In genomic region chr15:85350144-85350543, GRCm38 (mm10) we compare ENCODE assay signal across 27 mouse cellular contexts. TPM values are rescaled to one million over a fixed set of nuclear protein-coding genes. Genes with fewer than 3 reads are reported as not detected.
DNase-seq lines count a peak whose midpoint lies in the region; ATAC-seq lines count a peak whose summit lies in the region.
"Had no signal": no experiment of that assay in that cellular context is flagged by ENCODE, and none has a peak within 500 bp of the region (broad histone marks: within the 10 kb centered on the region; RNA-seq: fewer than 3 reads in every experiment).

No protein-coding gene starts in this region.

- intact Hi-C loops in heart, postnatal 25 days (cut with DNase I) = no loop called here

- H3K27ac ChIP-seq in liver, embryonic 13.5 days = peak overlapping the region; percentile 43
- no peak overlapping the region for H3K27ac ChIP-seq in liver, embryonic 16.5 days (ENCODE audit: low read length)
- no peak overlapping the region for H3K27ac ChIP-seq in midbrain, embryonic 15.5 days
- H3K27ac ChIP-seq: embryonic facial prominence, embryonic 10.5 days; embryonic facial prominence, embryonic 13.5 days; forebrain, embryonic 12.5 days; forebrain, embryonic 15.5 days; heart, adult 2 months; heart, embryonic 10.5 days; heart, embryonic 13.5 days; hindbrain, embryonic 12.5 days; hindbrain, embryonic 15.5 days had no signal

- H3K4me1 ChIP-seq in liver, embryonic 13.5 days (replicated peaks) = peaks cover 41% of the 10 kb centered on the region
- peaks cover 4% of the 10 kb centered on the region for H3K4me1 ChIP-seq in liver, embryonic 16.5 days (ENCODE audit: control insufficient read depth, low read depth, low read length)
- H3K4me1 ChIP-seq in midbrain, embryonic 15.5 days = no peaks in the 10 kb centered on the region
- H3K4me1 ChIP-seq: embryonic facial prominence, embryonic 10.5 days; embryonic facial prominence, embryonic 13.5 days; forebrain, embryonic 15.5 days had no signal

- H3K9me3 ChIP-seq in liver, embryonic 13.5 days (replicated peaks) = no peaks in the 10 kb centered on the region
- no peaks in the 10 kb centered on the region for H3K9me3 ChIP-seq in liver, embryonic 16.5 days (replicated peaks; ENCODE audit: control insufficient read depth, low read length)
- H3K9me3 ChIP-seq in midbrain, embryonic 15.5 days = no peaks in the 10 kb centered on the region
- H3K9me3 ChIP-seq: embryonic facial prominence, embryonic 10.5 days; embryonic facial prominence, embryonic 13.5 days; forebrain, embryonic 12.5 days; forebrain, embryonic 15.5 days; heart, embryonic 10.5 days; heart, embryonic 13.5 days; hindbrain, embryonic 12.5 days; hindbrain, embryonic 15.5 days had no signal

- ATAC-seq in liver, embryonic 13.5 days (ENCODE audit: low read depth) = peak; percentile 90
- 0 out of 2 replicates have a peak, but pooled peaks have one; percentile 39 for ATAC-seq in liver, embryonic 16.5 days (ENCODE audit: low read depth)
- ATAC-seq in midbrain, embryonic 15.5 days (replicated peaks) = no peak
- ATAC-seq: forebrain, embryonic 15.5 days; Patski had no signal

- H3K36me3 ChIP-seq in liver, embryonic 13.5 days = no peaks in the 10 kb centered on the region
- no peaks in the 10 kb centered on the region for H3K36me3 ChIP-seq in liver, embryonic 16.5 days (ENCODE audit: control insufficient read depth, insufficient read depth)
- H3K36me3 ChIP-seq in midbrain, embryonic 15.5 days (replicated peaks) = no peaks in the 10 kb centered on the region
- H3K36me3 ChIP-seq: forebrain, embryonic 15.5 days; hindbrain, embryonic 15.5 days had no signal

- H3K4me3 ChIP-seq in liver, embryonic 13.5 days (replicated peaks) = no peak overlapping the region
- H3K4me3 ChIP-seq in liver, embryonic 16.5 days (ENCODE audit: low read depth, low read length) = no peak overlapping the region
- no peak overlapping the region for H3K4me3 ChIP-seq in midbrain, embryonic 15.5 days
- H3K4me3 ChIP-seq: embryonic facial prominence, embryonic 10.5 days; embryonic facial prominence, embryonic 13.5 days; erythroblast, embryonic 14.5 days; forebrain, embryonic 12.5 days; forebrain, embryonic 15.5 days; heart, adult 2 months; heart, embryonic 10.5 days; heart, embryonic 13.5 days; hindbrain, embryonic 12.5 days; hindbrain, embryonic 15.5 days had no signal

- WGBS in liver, embryonic 13.5 days (ENCODE audit: insufficient replicate concordance) = 23% methylated on average over 2 of the region's 2 CpGs
- WGBS in liver, embryonic 16.5 days (ENCODE audit: insufficient replicate concordance) = 29% methylated on average over 2 of the region's 2 CpGs
- 79% methylated on average over 2 of the region's 2 CpGs for WGBS in midbrain, embryonic 15.5 days

- H3K4me2 ChIP-seq in liver, embryonic 13.5 days = peak overlapping the region; percentile 24; the same call in 1 of the 2 replicates
- no peak overlapping the region for H3K4me2 ChIP-seq in liver, embryonic 16.5 days (ENCODE audit: low read depth, low read length)
- H3K4me2 ChIP-seq in midbrain, embryonic 15.5 days = no peak overlapping the region
- H3K4me2 ChIP-seq: embryonic facial prominence, embryonic 13.5 days; forebrain, embryonic 12.5 days; forebrain, embryonic 15.5 days; heart, embryonic 13.5 days; hindbrain, embryonic 12.5 days; hindbrain, embryonic 15.5 days had no signal

- no peaks in the 10 kb centered on the region for H3K27me3 ChIP-seq in liver, embryonic 13.5 days
- no peaks in the 10 kb centered on the region for H3K27me3 ChIP-seq in liver, embryonic 16.5 days (ENCODE audit: control insufficient read depth, insufficient read depth, low read depth, low read length)
- H3K27me3 ChIP-seq in midbrain, embryonic 15.5 days (replicated peaks) = no peaks in the 10 kb centered on the region
- H3K27me3 ChIP-seq: embryonic facial prominence, embryonic 13.5 days; forebrain, embryonic 12.5 days; forebrain, embryonic 15.5 days; heart, embryonic 13.5 days; hindbrain, embryonic 12.5 days; hindbrain, embryonic 15.5 days; Patski had no signal

- peak overlapping the region; percentile 3; the same call in 1 of the 2 replicates for H3K9ac ChIP-seq in liver, embryonic 13.5 days
- no peak overlapping the region for H3K9ac ChIP-seq in liver, embryonic 16.5 days (ENCODE audit: low read depth, low read length)
- no peak overlapping the region for H3K9ac ChIP-seq in midbrain, embryonic 15.5 days
- H3K9ac ChIP-seq: embryonic facial prominence, embryonic 13.5 days; forebrain, embryonic 12.5 days; forebrain, embryonic 15.5 days; heart, embryonic 13.5 days; hindbrain, embryonic 12.5 days; hindbrain, embryonic 15.5 days had no signal

- DNase-seq in heart, adult 11 months = peak; percentile 65
- no peak for DNase-seq in heart, postnatal 25 days (ENCODE audit: low spot score)
- DNase-seq in c-Kit-positive CD71-positive TER-119-positive erythroid progenitor cells, embryonic 14.5 days (ENCODE audit: low spot score) = peak; percentile 34
- DNase-seq in liver, embryonic 13.5 days = peak; percentile 23
- DNase-seq in lung, postnatal 4 days = no peak
- no peak for DNase-seq in cerebellum, adult 8-10 months
- DNase-seq: adrenal gland, adult 2 months; adrenal gland, postnatal 14 days; cerebellum, adult 18-20 months; cerebellum, adult 9-11 months; cerebellum, postnatal 25 days; embryo, embryonic 11 days; gastrocnemius, postnatal 25 days; heart, adult 2 months; heart, postnatal 14 days had no signal

RNA-seq across cellular contexts. Expression of gene Atxn10, which starts 14.1 kb away (rescaled TPM):
- total RNA-seq in heart, postnatal 25 days (2021) = 10 to 100 TPM; 73.8 to 84.8 TPM
- 92.8 and 98.2 TPM in 2 replicates for polyA plus RNA-seq in liver, embryonic 13.5 days (2015; fragmentation: Nextera tagmentation; extraction: Ambion mirVana)
- polyA plus RNA-seq in liver, embryonic 16.5 days (2015; fragmentation: Nextera tagmentation; extraction: Ambion mirVana) = 93.1 and 96.3 TPM in 2 replicates
- 529 and 534 TPM in 2 replicates for polyA plus RNA-seq in midbrain, embryonic 15.5 days (2015; fragmentation: Nextera tagmentation; extraction: Ambion mirVana)

Comparison
In these comparisons a context has a peak if more than half of its experiments do, and no peak if none do; other contexts are left out.
1. DNase-seq: peak in heart, adult 11 months (single experiment), c-Kit-positive CD71-positive TER-119-positive erythroid progenitor cells, embryonic 14.5 days (single experiment) and liver, embryonic 13.5 days (single experiment); none in heart, postnatal 25 days (single experiment), lung, postnatal 4 days (0 of 2) and cerebellum, adult 8-10 months (single experiment).